Mouse (Mus musculus) retina, postnatal 7 days (tissue): ENCODE data around the gene Fbn1.
A peak's percentile ranks its signal among the peaks of the same experiment; 100 is the strongest.
"Not testable (repeated sequence)": the region's sequence is repeated elsewhere in the genome, so short reads cannot be mapped to it uniquely, and the experiment has no call there.

Source experiments
- DNase-seq: peaks from one replicate; pipeline ENCODE4 v3.0.0-alpha.2; 2012; ENCODE audit warnings: low read depth, low spot score

Fbn1 gene

DNA sequence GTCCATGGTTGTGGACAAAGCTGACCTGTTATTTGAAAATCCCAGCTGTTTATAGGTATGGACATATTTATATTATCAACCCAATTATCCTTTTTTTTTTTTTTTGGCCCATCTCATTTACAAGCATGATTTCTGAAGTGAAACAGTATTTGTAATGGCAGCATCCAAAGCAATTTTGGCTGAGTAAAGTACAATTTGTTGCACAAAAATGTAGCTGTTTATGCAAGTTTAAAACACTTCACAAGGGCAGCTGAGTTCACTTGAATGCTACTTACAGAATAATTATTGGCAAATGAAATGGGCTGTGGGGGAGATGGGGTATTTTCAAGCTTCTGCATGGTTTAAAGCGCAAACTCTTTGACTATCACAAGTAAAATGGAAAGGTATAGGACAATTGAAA is 209.0 kb downstream of the Fbn1 start:
- no peak for DNase-seq

DNA sequence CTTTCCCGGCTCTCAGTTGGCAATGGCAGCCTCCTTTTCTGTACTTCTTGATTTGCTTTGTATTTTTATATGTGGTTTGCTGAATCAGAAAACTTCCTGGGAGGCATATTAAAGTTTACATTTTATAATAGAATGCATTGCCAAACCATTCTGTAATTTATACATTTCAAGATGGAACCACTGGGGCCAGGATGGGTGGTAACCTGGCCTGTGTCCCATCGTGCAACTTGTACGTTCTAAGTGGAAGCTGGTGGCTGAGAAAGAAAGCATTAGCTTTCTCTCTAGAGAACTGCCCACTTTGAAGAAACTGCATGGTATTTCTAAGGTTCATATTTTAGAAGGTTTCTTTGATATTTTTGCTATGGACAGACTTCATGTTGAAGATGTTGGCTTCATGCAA is 212.3 kb downstream of the Fbn1 start:
- DNase-seq: no peak

GRCm38 (mm10) chr2:125293969-125294491 is 213.8 kb downstream of the Fbn1 start:
- no peak for DNase-seq

DNA sequence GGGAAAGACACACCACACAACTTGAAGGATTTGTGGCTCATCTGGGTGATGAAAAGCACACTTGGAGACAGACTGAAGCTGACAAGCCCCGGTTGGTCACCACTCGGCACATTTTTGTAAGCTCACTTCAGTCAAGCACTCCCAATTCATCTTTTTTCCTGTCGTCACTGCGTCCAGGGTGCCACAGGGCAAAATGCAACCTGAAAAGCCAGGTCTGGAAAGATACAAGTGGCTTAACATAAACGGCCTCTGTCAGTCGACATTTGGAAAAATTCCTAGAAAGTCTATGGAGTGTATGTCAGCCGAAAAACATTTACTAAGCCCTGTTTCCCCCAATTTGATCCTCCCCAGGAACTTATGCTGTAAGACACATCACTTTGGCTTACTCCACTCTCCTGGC is 215.2 kb downstream of the Fbn1 start:
- DNase-seq: no peak

GRCm38 (mm10) chr2:125291101-125291500 is 216.7 kb downstream of the Fbn1 start:
- no peak for DNase-seq

DNA sequence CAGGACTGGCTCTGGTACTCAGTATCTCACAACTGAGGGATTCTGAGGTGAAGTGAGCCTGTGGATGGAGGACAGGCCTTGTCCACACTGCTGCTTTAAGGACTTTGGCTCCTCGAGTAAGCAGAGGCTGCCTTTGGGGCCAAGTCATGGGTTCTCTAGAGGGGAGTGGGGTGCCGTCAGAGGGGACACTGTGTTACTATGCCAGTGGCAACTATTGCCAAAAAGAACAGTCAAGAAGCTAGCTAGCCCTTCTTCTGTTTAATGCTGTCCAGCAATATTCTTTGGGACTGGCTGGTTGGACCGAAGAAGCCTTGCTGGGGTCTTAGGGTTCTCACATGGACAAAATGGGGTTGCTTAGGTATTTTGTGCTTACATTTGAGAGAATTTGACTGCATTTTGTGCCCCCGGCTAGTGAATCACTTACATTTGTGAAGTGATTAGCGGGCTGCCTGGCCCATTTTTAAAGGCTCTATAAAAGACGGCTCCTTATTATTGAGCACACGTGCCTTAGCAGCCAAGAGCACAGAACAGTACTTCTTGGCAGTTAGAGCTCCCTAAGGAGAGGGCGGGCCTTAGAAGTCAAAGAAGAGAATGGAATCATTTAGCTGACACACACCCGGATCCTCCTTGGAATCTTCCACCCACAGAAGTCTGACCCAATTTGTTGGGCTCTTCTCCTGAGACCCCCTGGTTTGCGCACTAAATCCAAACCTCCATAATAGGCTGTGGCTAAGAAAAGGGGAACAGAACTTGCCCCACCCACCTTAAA is 217.4 kb downstream of the Fbn1 start:
- no peak for DNase-seq

- DNase-seq: no peak
Observed at GRCm38 (mm10) chr2:125285777-125286176, 222.0 kb downstream of the Fbn1 start.

DNA sequence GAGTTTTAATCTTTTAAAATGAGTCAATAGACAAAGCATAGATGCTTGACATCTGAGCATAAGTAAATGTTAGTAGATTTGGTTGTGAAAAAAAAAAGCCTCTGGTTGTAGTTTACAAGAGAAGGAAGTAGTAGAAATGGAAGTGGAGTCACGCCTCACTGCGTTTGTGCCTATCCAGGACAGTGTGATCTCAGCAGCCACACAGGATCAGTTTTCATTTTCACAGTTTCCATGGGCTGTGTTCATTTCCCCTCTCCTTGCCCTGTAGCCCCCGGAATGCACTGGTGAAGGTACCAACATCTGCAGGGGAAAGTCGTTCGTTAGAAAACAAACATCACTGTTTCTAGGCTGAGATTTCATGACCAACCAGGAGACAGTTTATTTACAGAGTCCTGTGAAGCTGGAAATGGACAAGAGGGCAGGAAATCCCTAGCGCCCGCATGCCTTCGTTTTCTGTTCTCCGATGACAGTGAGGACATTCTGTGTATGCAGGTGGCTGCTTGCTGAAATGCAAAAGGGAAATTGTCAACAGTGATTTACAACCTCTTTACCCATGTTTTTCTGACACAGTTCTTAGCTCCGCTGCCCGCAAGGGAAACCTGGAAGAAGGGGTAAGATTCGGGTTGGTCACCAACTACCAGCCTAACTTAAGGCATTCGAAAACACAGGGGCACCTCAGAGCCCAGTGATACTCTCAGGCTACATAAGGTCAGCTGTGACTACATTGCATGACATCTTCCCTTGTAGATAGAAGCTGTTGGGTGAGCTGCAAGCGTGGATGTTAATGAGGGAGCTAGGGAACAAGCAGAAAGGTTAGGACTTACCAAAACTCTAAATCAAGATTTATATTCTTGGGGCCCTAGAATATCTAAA is 225.2 kb downstream of the Fbn1 start:
- no peak for DNase-seq

DNA sequence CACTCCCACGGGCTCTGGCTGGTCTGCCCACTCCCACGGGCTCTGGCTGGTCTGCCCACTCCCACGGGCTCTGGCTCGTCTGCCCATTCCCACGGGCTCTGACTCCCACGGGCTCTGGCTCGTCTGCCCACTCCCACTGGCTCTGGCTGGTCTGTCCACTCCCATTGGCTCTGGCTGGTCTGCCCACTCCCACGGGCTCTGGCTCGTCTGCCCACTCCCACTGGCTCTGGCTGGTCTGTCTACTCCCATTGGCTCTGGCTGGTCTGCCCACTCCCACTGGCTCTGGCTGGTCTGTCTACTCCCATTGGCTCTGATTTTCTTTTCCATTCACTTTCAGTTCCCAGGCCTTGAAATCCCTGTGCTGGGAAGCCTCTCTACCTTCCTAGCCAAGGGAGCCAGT is 227.8 kb downstream of the Fbn1 start:
- DNase-seq: not testable (repeated sequence)

GRCm38 (mm10) chr2:125278474-125278873 is 229.3 kb downstream of the Fbn1 start:
- DNase-seq: no peak

DNA sequence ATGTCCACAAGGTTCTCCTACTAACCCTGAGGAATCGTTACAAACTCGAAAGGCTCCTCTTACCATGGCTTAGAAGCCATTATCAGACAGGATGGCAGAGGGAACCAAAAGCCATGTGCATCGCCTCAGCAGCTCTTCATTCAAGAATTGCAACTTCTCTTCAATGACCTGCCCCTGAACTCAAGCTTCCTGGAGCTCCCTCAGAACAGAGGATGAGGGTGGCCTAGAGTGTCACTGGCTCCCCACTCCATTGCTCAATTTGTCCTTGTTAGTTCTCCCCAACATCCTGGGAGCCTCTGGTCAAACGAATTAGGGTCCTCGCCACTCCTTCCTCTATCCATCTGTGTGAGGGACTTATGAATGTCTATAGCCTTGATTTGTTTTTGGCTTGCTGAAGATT is 231.1 kb downstream of the Fbn1 start:
- no peak for DNase-seq

GRCm38 (mm10) chr2:125275617-125276016 is 232.2 kb downstream of the Fbn1 start:
- DNase-seq: no peak

GRCm38 (mm10) chr2:125268876-125269275 is 238.9 kb downstream of the Fbn1 start:
- DNase-seq: no peak

DNA sequence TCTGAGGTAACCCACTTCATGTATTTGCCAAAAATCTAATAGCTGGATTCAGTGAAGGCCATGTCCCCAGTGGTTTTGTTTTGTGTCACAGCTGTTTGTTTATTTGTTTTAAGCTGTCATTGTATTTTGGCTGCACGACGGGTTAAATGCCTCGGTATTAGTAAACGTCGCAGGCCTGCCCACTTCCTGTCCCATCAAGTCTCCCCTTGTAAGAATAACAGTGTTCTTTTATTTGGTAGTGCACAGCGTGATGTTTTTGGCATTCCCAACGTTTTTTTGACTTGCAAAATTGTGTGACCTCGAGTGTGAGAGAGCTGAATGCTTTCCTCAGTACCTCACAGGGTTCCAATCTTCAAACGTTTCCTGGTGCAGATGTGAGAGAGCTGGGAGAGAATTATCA is 244.0 kb downstream of the Fbn1 start:
- no peak for DNase-seq

DNA sequence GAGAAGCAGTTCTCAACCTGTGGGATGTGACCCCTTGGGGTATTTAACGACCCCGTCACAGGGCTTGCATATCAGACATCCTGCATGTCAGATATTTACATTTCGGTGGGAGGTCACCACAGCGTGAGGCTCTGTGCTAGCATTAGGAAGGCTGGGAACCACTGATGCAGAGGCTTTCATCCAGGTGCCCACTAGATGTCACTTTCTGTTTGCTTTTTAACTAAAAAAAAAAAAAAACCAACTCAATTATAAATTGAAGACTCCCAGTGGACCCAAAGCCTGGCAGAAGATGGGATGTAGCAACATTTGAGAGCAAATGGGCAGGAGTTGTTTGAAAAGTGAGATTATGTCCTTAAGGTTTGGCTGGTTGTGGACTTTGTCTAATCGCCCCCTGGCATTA is 244.7 kb downstream of the Fbn1 start:
- no peak for DNase-seq

DNA sequence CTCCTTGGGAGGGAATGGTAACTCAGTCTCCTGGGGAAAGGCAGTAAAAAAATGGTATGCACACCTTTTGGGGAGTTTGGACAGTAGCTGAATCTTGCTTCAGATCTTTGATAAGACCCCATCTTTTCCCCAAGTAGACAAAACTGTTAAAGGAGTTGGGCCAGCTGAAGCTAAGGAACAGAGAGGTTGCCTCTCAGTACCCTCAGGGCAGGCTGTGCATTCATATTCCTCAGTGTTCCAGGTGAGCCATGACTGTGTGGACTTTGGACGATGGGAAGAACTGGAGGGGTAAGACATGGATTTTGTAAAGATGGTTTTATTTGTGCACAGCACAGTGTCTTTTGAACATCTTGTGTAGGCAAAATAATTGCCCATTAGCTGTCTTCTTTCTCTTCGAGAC is 247.5 kb downstream of the Fbn1 start:
- DNase-seq: no peak

DNA sequence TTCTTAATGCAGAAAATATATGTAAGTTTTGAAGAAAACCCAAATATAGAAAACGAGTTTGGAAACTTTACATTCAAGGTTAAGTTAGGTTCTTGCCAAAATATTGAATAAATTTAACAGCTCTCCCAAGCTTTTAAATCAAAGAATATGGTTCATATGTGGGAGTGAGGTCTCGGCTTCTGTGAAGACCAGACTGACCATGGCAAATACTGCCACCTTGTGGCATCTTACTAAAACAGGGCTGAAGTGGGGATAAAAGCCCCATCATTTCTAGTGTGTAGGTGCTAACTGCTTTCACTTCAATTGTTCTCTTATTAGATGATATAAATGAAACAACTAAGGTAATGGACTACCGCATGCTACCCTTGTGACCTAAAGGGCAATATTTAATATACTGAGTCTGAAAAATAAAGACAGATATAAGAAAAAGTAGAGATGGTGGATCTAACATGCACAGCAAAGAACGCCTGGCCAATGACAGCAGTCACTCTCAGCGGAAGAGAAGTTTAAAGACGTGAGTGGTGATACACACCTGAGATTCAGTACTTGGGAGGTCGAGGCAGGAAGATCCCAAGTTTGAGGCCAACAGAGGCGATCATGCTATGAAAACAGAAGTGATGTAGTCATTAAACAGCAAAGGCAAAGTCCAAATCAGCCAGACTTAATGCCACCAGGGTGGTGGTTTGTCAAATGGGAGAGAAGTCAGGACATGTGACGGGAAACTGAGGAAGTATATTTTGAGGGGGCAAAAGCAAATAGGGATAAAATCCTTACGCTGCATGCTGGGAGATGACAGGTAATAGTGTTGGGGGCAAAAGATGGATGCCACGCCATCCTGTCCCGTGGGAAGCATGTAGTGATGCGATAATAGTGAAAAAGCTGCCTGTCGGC is 248.3 kb downstream of the Fbn1 start:
- peak; percentile 34 for DNase-seq

DNA sequence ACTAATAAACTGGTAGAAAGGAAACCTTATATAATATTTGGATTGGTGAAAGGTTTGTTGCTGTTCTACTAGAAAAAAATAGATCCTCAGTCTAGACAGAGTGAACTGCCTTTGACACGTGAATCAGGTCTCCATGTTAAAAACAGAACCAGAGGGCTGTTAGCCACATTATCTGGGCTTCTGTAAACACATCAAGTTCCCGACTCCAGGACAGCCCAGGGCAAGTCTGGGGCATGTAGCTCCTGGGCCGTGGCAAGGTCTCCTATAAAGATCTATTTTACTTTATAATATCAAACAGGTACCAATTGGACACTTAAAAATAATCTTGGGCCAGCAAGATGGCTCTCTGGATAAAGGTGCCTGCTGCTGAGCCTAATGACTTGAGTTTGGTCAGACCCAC is 251.9 kb downstream of the Fbn1 start:
- no peak for DNase-seq

DNA sequence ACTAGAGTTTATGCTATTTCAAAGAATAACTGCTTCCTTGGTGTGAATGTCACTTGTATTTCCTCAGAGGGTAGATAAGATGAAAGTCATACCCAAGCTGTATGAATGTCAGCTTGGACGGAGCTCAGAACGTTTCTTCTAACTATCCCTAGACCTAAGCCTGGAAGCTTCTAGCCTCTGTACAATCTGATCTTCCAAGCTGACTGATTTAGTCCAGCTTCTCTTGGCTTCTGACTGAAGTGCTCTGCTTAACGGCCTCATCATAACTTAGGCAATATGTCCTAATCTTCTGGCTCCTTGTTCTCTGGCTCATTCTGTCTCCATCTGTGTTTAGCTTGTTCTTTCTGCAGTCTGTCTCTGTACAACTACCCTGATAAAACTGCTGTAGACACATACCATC is 253.2 kb downstream of the Fbn1 start:
- DNase-seq: no peak

GRCm38 (mm10) chr2:125253699-125254098 is 254.1 kb downstream of the Fbn1 start:
- DNase-seq: no peak

DNA sequence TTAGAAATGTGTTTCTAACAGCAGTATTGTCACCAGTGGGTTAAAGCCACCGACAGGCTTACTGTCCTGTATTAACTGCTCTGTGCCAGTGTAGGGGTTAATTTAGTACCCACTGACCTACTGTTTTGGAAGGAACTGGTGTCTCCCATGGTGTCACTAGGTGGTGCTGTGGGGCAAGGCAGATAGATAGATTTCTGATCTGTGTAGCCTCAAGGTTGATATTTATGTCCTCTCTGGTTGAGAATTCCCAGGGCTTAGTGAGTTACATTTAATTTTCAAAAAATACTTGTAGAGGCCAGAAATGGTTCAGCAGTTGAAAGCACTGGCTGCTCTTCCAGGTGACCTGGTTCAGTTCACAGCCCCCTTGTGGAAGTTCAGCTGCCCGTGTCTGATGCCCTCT is 255.5 kb downstream of the Fbn1 start:
- peak; percentile 36 for DNase-seq

DNA sequence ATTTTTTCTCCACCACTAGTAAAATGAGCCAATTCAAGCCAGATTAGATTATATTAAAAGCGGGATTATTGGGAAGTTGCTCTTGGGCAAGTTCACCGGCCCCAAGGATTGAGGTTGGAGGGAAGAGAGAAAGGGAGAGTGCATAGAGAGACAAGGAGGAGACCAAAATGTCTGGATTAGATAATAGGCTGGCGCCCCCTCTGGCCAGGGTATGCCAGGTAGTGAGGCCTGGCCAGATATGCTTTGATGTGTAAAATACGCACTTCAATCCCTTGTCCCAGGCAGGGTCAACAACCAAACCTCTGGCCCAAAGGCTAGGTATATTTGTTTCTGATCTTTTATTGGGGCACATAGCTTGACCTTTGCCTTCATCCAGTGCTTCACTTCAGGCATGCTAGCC is 256.0 kb downstream of the Fbn1 start:
- no peak for DNase-seq
